Mouse (Mus musculus): ENCODE results near the gene Chp2. TPM values are rescaled to one million over a fixed set of nuclear protein-coding genes. Genes with fewer than 3 reads are reported as not detected.

The Chp2 gene
- polyA plus RNA-seq, 1 experiment, result not detected

DNA sequence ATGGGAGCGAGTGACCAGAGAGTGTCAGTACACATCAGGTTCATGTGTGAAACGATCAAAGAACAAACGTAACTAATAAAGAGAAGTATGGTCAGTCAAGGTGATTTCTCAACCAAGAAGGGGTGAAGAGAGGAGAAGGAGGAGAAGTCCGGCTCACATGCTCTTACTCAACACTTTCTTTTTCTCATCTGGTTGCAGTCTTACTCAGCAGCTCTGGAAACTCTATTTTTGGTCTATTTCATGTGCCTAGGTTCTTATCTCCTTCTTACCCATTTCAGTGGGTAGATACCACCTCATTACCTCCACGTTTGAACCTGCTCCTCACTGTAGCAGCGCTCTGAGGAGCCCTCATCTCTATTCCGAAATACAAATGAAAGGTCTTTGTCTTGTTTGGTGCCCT is 37.4 kb downstream of the Chp2 start:
- TF ChIP-seq FLI1 (IDR thresholded peaks at IDR 0.05; ENCODE audit: low read length), result no peak
- TF ChIP-seq GATA1 (IDR thresholded peaks at IDR 0.05; ENCODE audit: borderline replicate concordance, low read length), result no peak
- Histone ChIP-seq H3K4me1 (peaks cover 7% of the 10 kb centered on the region), H3K9me3 (no peaks in the 10 kb centered on the region), H3K27me3 (replicated peaks) (peaks cover 23% of the 10 kb centered on the region), H3K4me3 (replicated peaks) (no peak overlapping the region), H3K36me3 (replicated peaks; ENCODE audit: low read length) (no peaks in the 10 kb centered on the region)

GRCm38 (mm10) chr7:122258521-122258920 is 39.2 kb downstream of the Chp2 start:
- no peak overlapping the region for H3K4me3 ChIP-seq (replicated peaks)
- H3K9me3 ChIP-seq, result no peaks in the 10 kb centered on the region
- peaks cover 23% of the 10 kb centered on the region for H3K27me3 ChIP-seq (replicated peaks)
- H3K36me3 ChIP-seq (replicated peaks; ENCODE audit: low read length), result no peaks in the 10 kb centered on the region
- no peak for TF ChIP-seq GATA1 (IDR thresholded peaks at IDR 0.05; ENCODE audit: borderline replicate concordance, low read length)
- peaks cover 4% of the 10 kb centered on the region; the same call in 1 of the 2 replicates for H3K4me1 ChIP-seq

- peaks cover 18% of the 10 kb centered on the region for H3K27me3 ChIP-seq (replicated peaks)
- no peak for TF ChIP-seq FLI1 (IDR thresholded peaks at IDR 0.05; ENCODE audit: low read length)
- TF ChIP-seq GATA1 (IDR thresholded peaks at IDR 0.05; ENCODE audit: borderline replicate concordance, low read length), result no peak
- no peaks in the 10 kb centered on the region for H3K36me3 ChIP-seq (replicated peaks; ENCODE audit: low read length)
- H3K9me3 ChIP-seq, result no peaks in the 10 kb centered on the region
- H3K4me1 ChIP-seq, result peaks cover 4% of the 10 kb centered on the region; the same call in 1 of the 2 replicates
- H3K4me3 ChIP-seq (replicated peaks), result no peak overlapping the region
Measured at GRCm38 (mm10) chr7:122260055-122260602, 40.8 kb downstream of the Chp2 start.

DNA sequence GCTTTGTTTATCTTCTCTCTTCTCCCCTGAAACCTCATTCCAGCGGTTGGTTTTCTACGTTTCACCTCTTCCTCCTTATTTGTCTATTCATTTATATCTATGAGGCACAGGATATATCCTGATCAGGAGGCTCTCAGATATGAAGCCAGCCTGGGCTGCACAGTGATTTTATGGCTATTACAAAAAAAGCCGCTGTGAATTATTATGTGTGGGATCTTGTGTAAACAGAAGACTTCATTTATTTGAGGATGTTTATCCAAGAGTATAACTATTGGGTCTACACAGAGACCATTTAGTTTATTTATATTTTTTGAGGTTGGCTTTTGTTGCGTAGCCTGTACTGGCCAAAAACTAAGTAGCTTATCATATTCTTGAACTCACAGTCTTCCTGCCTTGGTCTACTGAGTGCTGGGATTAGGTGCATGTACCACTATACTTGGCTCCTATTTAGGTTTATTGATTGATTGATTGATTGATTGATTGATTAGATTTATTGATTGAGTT is 49.7 kb downstream of the Chp2 start:
- Histone ChIP-seq H3K9me3 (no peaks in the 10 kb centered on the region), H3K27me3 (replicated peaks) (peaks cover 8% of the 10 kb centered on the region), H3K36me3 (replicated peaks; ENCODE audit: low read length) (no peaks in the 10 kb centered on the region), H3K4me1 (no peaks in the 10 kb centered on the region), H3K4me3 (replicated peaks) (no peak overlapping the region)
- TF ChIP-seq FLI1 (IDR thresholded peaks at IDR 0.05; ENCODE audit: low read length), result no peak
- TF ChIP-seq GATA1 (IDR thresholded peaks at IDR 0.05; ENCODE audit: borderline replicate concordance, low read length), result no peak

DNA sequence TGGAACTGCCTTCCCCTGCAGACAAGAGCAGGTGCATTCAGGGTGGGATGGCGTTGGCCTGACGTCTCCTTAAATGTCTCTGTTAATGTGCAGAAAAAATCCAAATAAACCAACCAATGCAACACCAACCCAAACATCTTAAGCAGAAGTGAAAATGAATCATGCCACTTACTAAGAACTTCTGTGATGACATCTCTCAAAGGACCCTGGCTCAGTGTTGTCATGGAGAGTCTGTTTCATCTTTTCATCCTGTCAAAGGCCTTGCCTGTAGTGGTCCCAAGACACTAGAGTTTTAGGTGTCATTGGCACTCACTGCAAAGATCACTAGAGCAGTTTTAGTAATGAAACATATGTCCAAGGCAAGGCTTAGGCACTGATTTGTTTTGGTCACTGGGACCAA is 53.0 kb downstream of the Chp2 start:
- Histone ChIP-seq H3K9me3 (no peaks in the 10 kb centered on the region), H3K4me1 (no peaks in the 10 kb centered on the region), H3K4me3 (replicated peaks) (no peak overlapping the region), H3K36me3 (replicated peaks; ENCODE audit: low read length) (no peaks in the 10 kb centered on the region), H3K27me3 (replicated peaks) (peaks cover 17% of the 10 kb centered on the region)
- TF ChIP-seq FLI1 (IDR thresholded peaks at IDR 0.05; ENCODE audit: low read length) (no peak), GATA1 (IDR thresholded peaks at IDR 0.05; ENCODE audit: borderline replicate concordance, low read length) (no peak)

Other genes with a start within 250 kb of the Chp2 start
- gene Cog7, start 237.8 kb upstream of the Chp2 start, polyA plus RNA-seq (2012; ENCODE audit: insufficient read depth, low replicate concordance), result 2.6 and 4.4 TPM in 2 replicates
- 32.9 and 40.9 TPM in 2 replicates for gene Gga2, start 198.3 kb upstream of the Chp2 start, polyA plus RNA-seq (2012; ENCODE audit: insufficient read depth, low replicate concordance)
- gene Ubfd1, start 152.3 kb upstream of the Chp2 start, polyA plus RNA-seq (2012; ENCODE audit: insufficient read depth, low replicate concordance), result 2.8 and 20.2 TPM in 2 replicates
- gene Ears2, start 152.2 kb upstream of the Chp2 start, polyA plus RNA-seq (2012; ENCODE audit: insufficient read depth, low replicate concordance), result 3.1 and 8.1 TPM in 2 replicates
- 847 and 2,571 TPM in 2 replicates for gene Ndufab1, start 117.6 kb upstream of the Chp2 start, polyA plus RNA-seq (2012; ENCODE audit: insufficient read depth, low replicate concordance)
- gene Palb2, start 86.5 kb upstream of the Chp2 start, polyA plus RNA-seq (2012; ENCODE audit: insufficient read depth, low replicate concordance), result 0.50 and 2.0 TPM in 2 replicates
- 4.5 and 7.6 TPM in 2 replicates for gene Dctn5, start 86.5 kb upstream of the Chp2 start, polyA plus RNA-seq (2012; ENCODE audit: insufficient read depth, low replicate concordance)
- 87.6 and 90.5 TPM in 2 replicates for gene Plk1, start 60.1 kb upstream of the Chp2 start, polyA plus RNA-seq (2012; ENCODE audit: insufficient read depth, low replicate concordance)
- not detected in 2 replicates for gene Ern2, start 33.3 kb upstream of the Chp2 start, polyA plus RNA-seq (2012; ENCODE audit: insufficient read depth, low replicate concordance)
- gene Prkcb, start 69.3 kb downstream of the Chp2 start, polyA plus RNA-seq (2012; ENCODE audit: insufficient read depth, low replicate concordance), result 0.82 and 0.83 TPM in 2 replicates

Data from megakaryocyte, embryonic 14.5 days (primary cell).